In the genomic region with DNA sequence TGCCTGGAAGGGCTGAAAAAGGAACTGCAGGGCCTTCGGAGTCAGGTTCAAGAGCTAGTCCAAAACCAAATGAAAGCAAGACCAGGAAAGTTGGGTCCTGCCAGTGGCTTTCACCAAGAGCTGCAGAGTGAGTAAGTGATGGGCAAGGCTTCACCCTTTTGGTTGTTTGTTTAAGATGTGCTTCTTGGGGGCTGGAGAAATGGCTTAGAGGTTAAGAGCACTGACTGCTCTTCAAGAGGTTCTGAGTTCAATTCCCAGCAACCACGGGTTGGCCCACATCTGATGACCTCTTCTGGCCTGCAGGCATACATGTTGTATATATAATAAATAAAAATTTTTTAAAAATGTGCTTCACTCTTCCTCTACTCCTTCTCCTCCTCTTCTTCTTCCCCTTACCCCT, we compare ENCODE assay signal across 22 mouse cellular contexts. TPM values are rescaled to one million over a fixed set of nuclear protein-coding genes. Genes with fewer than 3 reads are reported as not detected.
DNase-seq lines count a peak whose midpoint lies in the region; ATAC-seq and TF ChIP-seq lines count a peak whose summit lies in the region.
"Had no signal": no experiment of that assay in that cellular context is flagged by ENCODE, and none has a peak within 500 bp of the region (broad histone marks: within the 10 kb centered on the region; RNA-seq: fewer than 3 reads in every experiment).

No protein-coding gene starts in this region.

- no peak for TF ChIP-seq EP300 in CH12.LX (IDR thresholded peaks at IDR 0.05; ENCODE audit: low read length)

- no peak for TF ChIP-seq CTCF in CH12.LX (conservative IDR thresholded peaks at IDR 0.05 in 1 of 2, IDR thresholded peaks at IDR 0.05 in 1 of 2; ENCODE audit: low read depth in 2 of 2, low read length in 2 of 2)

- TF ChIP-seq POLR2A in CH12.LX (IDR thresholded peaks at IDR 0.05; ENCODE audit: low read depth, low read length): no peak

- H3K79me2 ChIP-seq in CH12.LX (replicated peaks; ENCODE audit: control insufficient read depth, extremely low read depth, insufficient read depth, poor library complexity, severe bottlenecking): peaks cover 8% of the 10 kb centered on the region

- 0 out of 2 replicates have a peak overlapping the region, but pooled peaks have one; percentile 11 for H3K4me2 ChIP-seq in limb, embryonic 13.5 days (replicated peaks)
- H3K4me2 ChIP-seq in midbrain, embryonic 11.5 days: no peak overlapping the region
- H3K4me2 ChIP-seq in midbrain, embryonic 16.5 days (ENCODE audit: low read length): no peak overlapping the region
- H3K4me2 ChIP-seq in CH12.LX (ENCODE audit: insufficient read depth, low read depth, poor library complexity, severe bottlenecking): peak overlapping the region; percentile 88
- H3K4me2 ChIP-seq: forebrain, embryonic 15.5 days had no signal

- in situ Hi-C loops in CH12.LX (cut with MboI; ENCODE audit: low pct_ligation_motif_present, low pct_unique_long_range_greater_than_20kb, low sequenced_read_pairs): no loop called here

- DNase-seq in cerebellum, adult 11-12 months: peak; percentile 37
- DNase-seq in cerebellum, adult 8-10 months: no peak
- no peak for DNase-seq in limb, embryonic 10.5 days (ENCODE audit: low spot score)
- DNase-seq in midbrain, embryonic 11.5 days (ENCODE audit: low spot score, missing footprints): peak; percentile 41
- no peak for DNase-seq in CH12.LX (ENCODE audit: extremely low read depth)
- no peak for DNase-seq in left cerebral cortex, adult 8-10 months (ENCODE audit: low spot score in 2 of 2)
- DNase-seq: adrenal gland, adult 2 months; adrenal gland, postnatal 10 days; adrenal gland, postnatal 25 days; B cell, adult 2 months; cerebellum, adult 11 months; cerebellum, adult 2 months; cerebellum, postnatal 14 days; cerebellum, postnatal 36 days; embryo, embryonic 11 days; forebrain, postnatal 0 days had no signal

- no peak for TF ChIP-seq RAD21 in CH12.LX (IDR thresholded peaks at IDR 0.05; ENCODE audit: low read depth, low read length)

- dilution Hi-C loops in CH12.LX (cut with MboI; ENCODE audit: extremely low pct_ligation_motif_present, extremely low pct_unique_long_range_greater_than_20kb, low sequenced_read_pairs): no loop called here

- H3K4me3 ChIP-seq in limb, embryonic 13.5 days: no peak overlapping the region
- no peak overlapping the region for H3K4me3 ChIP-seq in limb, embryonic 10.5 days
- H3K4me3 ChIP-seq in midbrain, embryonic 11.5 days (ENCODE audit: low read depth, low read length): no peak overlapping the region
- H3K4me3 ChIP-seq in midbrain, embryonic 16.5 days (ENCODE audit: low read depth, low read length): no peak overlapping the region
- peak overlapping the region; percentile 57 to 73 (median 57) for H3K4me3 ChIP-seq in CH12.LX (replicated peaks in 1 of 3; ENCODE audit: low read depth in 2 of 3, low read length in 2 of 3, poor library complexity in 1 of 3)
- H3K4me3 ChIP-seq: embryonic facial prominence, embryonic 12.5 days; forebrain, embryonic 12.5 days; forebrain, embryonic 15.5 days had no signal

- peaks cover 5% of the 10 kb centered on the region for H3K36me3 ChIP-seq in limb, embryonic 13.5 days
- peaks cover 22% of the 10 kb centered on the region for H3K36me3 ChIP-seq in limb, embryonic 10.5 days
- no peaks in the 10 kb centered on the region; the same call in 1 of the 2 replicates for H3K36me3 ChIP-seq in midbrain, embryonic 11.5 days (ENCODE audit: control insufficient read depth, insufficient read depth, low read length)
- H3K36me3 ChIP-seq in midbrain, embryonic 16.5 days (ENCODE audit: control insufficient read depth, insufficient read depth, low read length): no peaks in the 10 kb centered on the region
- H3K36me3 ChIP-seq in CH12.LX (replicated peaks in 1 of 2; ENCODE audit: control insufficient read depth in 1 of 2, insufficient read depth in 1 of 2, low read length in 1 of 2): peaks cover 12 to 26% of the 10 kb centered on the region in 2 experiments
- H3K36me3 ChIP-seq: embryonic facial prominence, embryonic 12.5 days had no signal

- H3K27ac ChIP-seq in limb, embryonic 13.5 days: no peak overlapping the region
- H3K27ac ChIP-seq in limb, embryonic 10.5 days: no peak overlapping the region
- H3K27ac ChIP-seq in midbrain, embryonic 11.5 days (ENCODE audit: low read depth, low read length): no peak overlapping the region
- no peak overlapping the region for H3K27ac ChIP-seq in midbrain, embryonic 16.5 days (ENCODE audit: low read length)
- H3K27ac ChIP-seq in CH12.LX (ENCODE audit: insufficient read depth, low read depth): peak overlapping the region; percentile 56
- H3K27ac ChIP-seq: embryonic facial prominence, embryonic 12.5 days; forebrain, embryonic 12.5 days; forebrain, embryonic 15.5 days had no signal

- no peak for ATAC-seq in limb, embryonic 13.5 days (ENCODE audit: low FRiP score, low read depth)
- no peak for ATAC-seq in midbrain, embryonic 11.5 days (ENCODE audit: low FRiP score)
- ATAC-seq in midbrain, embryonic 16.5 days: no peak
- ATAC-seq: CD4-positive, CD25-positive, alpha-beta regulatory T cell, adult 4 months; forebrain, embryonic 15.5 days; forebrain, postnatal 0 days had no signal

- H3K9ac ChIP-seq in limb, embryonic 13.5 days: no peak overlapping the region
- H3K9ac ChIP-seq in midbrain, embryonic 11.5 days (ENCODE audit: low read length): no peak overlapping the region
- H3K9ac ChIP-seq in midbrain, embryonic 16.5 days (ENCODE audit: low read depth, low read length): no peak overlapping the region
- H3K9ac ChIP-seq in CH12.LX (ENCODE audit: insufficient read depth, low read depth): peak overlapping the region; percentile 65
- H3K9ac ChIP-seq: forebrain, embryonic 12.5 days; forebrain, embryonic 15.5 days; forebrain, postnatal 0 days had no signal

- peaks cover 13% of the 10 kb centered on the region for H3K4me1 ChIP-seq in limb, embryonic 13.5 days
- H3K4me1 ChIP-seq in limb, embryonic 10.5 days: peaks cover 16% of the 10 kb centered on the region
- peaks cover 8% of the 10 kb centered on the region for H3K4me1 ChIP-seq in midbrain, embryonic 11.5 days (ENCODE audit: control insufficient read depth, insufficient read depth, low read length)
- H3K4me1 ChIP-seq in midbrain, embryonic 16.5 days (ENCODE audit: control insufficient read depth, insufficient read depth, low read length): peaks cover 6% of the 10 kb centered on the region
- H3K4me1 ChIP-seq in CH12.LX (ENCODE audit: control insufficient read depth in 1 of 2, insufficient read depth in 2 of 2): peaks cover 0 to 32% of the 10 kb centered on the region in 2 experiments; a peak in 2 of 4 replicates

- 91% methylated on average over 2 of the region's 2 CpGs for WGBS in limb, embryonic 13.5 days
- 92% methylated on average over 2 of the region's 2 CpGs for WGBS in limb, embryonic 10.5 days
- 95% methylated on average over 2 of the region's 2 CpGs for WGBS in midbrain, embryonic 11.5 days
- 93% methylated on average over 2 of the region's 2 CpGs for WGBS in midbrain, embryonic 16.5 days

- no peaks in the 10 kb centered on the region for H3K27me3 ChIP-seq in limb, embryonic 13.5 days
- H3K27me3 ChIP-seq in limb, embryonic 10.5 days (ENCODE audit: low read depth, poor library complexity, severe bottlenecking): no peaks in the 10 kb centered on the region
- no peaks in the 10 kb centered on the region for H3K27me3 ChIP-seq in midbrain, embryonic 11.5 days (ENCODE audit: control insufficient read depth, insufficient read depth, low read length)
- no peaks in the 10 kb centered on the region for H3K27me3 ChIP-seq in midbrain, embryonic 16.5 days (ENCODE audit: control insufficient read depth, insufficient read depth, low read depth, low read length)
- no peaks in the 10 kb centered on the region for H3K27me3 ChIP-seq in CH12.LX (replicated peaks)
- H3K27me3 ChIP-seq: embryonic facial prominence, embryonic 12.5 days; forebrain, embryonic 12.5 days; forebrain, embryonic 15.5 days had no signal

- no peaks in the 10 kb centered on the region for H3K9me3 ChIP-seq in limb, embryonic 13.5 days
- H3K9me3 ChIP-seq in limb, embryonic 10.5 days (replicated peaks): no peaks in the 10 kb centered on the region
- H3K9me3 ChIP-seq in midbrain, embryonic 11.5 days (ENCODE audit: control insufficient read depth, low read length): no peaks in the 10 kb centered on the region
- H3K9me3 ChIP-seq in midbrain, embryonic 16.5 days (replicated peaks; ENCODE audit: control insufficient read depth, low read length, poor library complexity, severe bottlenecking): no peaks in the 10 kb centered on the region
- H3K9me3 ChIP-seq in CH12.LX (replicated peaks; ENCODE audit: low read length): no peaks in the 10 kb centered on the region
- H3K9me3 ChIP-seq: embryonic facial prominence, embryonic 12.5 days; forebrain, embryonic 12.5 days; forebrain, embryonic 15.5 days had no signal

RNA-seq across cellular contexts. Expression of gene Ccdc163, which starts 1.8 kb away (rescaled TPM):
- 23.8 and 27.5 TPM in 2 replicates for polyA plus RNA-seq in limb, embryonic 13.5 days (2015; fragmentation: Nextera tagmentation; extraction: Ambion mirVana)
- 34.0 and 36.3 TPM in 2 replicates for polyA plus RNA-seq in limb, embryonic 10.5 days (2016; fragmentation: Nextera tagmentation; extraction: Ambion mirVana)
- 34.3 and 37.7 TPM in 2 replicates for polyA plus RNA-seq in midbrain, embryonic 11.5 days (2014; fragmentation: Nextera tagmentation; extraction: Ambion mirVana)
- 10.1 and 10.7 TPM in 2 replicates for polyA plus RNA-seq in midbrain, embryonic 16.5 days (2015; fragmentation: Nextera tagmentation; extraction: Ambion mirVana)
- total RNA-seq in CH12.LX (2012; rRNA removed) (15.3 and 19.9 TPM in 2 replicates), CH12.LX (2014; rRNA removed) (18.1 and 20.2 TPM in 2 replicates)
- 27.6 and 27.9 TPM in 2 replicates for polyA plus RNA-seq in CH12.LX (2012; ENCODE audit: insufficient read length, low read depth)
- total RNA-seq in left cerebral cortex, adult 8-10 months (2022): 1 to 10 TPM; 4.3 to 8.4 (median 6.3) TPM

RNA-seq across cellular contexts. Expression of gene Mmachc, which starts 1.9 kb away (rescaled TPM):
- 25.0 and 27.1 TPM in 2 replicates for polyA plus RNA-seq in limb, embryonic 13.5 days (2015; fragmentation: Nextera tagmentation; extraction: Ambion mirVana)
- 36.6 and 38.7 TPM in 2 replicates for polyA plus RNA-seq in limb, embryonic 10.5 days (2016; fragmentation: Nextera tagmentation; extraction: Ambion mirVana)
- 23.6 and 28.0 TPM in 2 replicates for polyA plus RNA-seq in midbrain, embryonic 11.5 days (2014; fragmentation: Nextera tagmentation; extraction: Ambion mirVana)
- polyA plus RNA-seq in midbrain, embryonic 16.5 days (2015; fragmentation: Nextera tagmentation; extraction: Ambion mirVana): 20.9 and 21.6 TPM in 2 replicates
- total RNA-seq in CH12.LX (2012; rRNA removed): 10.0 and 10.5 TPM in 2 replicates
- 28.2 and 32.1 TPM in 2 replicates for total RNA-seq in CH12.LX (2014; rRNA removed)
- 15.4 and 15.5 TPM in 2 replicates for polyA plus RNA-seq in CH12.LX (2012; ENCODE audit: insufficient read length, low read depth)
- 10 to 100 TPM; 14.0 to 18.4 (median 14.8) TPM for total RNA-seq in left cerebral cortex, adult 8-10 months (2022)

RNA-seq across cellular contexts. Expression of gene Tesk2, which starts 10.6 kb away (rescaled TPM):
- polyA plus RNA-seq in limb, embryonic 13.5 days (2015; fragmentation: Nextera tagmentation; extraction: Ambion mirVana): 10.9 and 11.4 TPM in 2 replicates
- polyA plus RNA-seq in limb, embryonic 10.5 days (2016; fragmentation: Nextera tagmentation; extraction: Ambion mirVana): 8.0 and 13.6 TPM in 2 replicates
- 5.5 and 6.1 TPM in 2 replicates for polyA plus RNA-seq in midbrain, embryonic 11.5 days (2014; fragmentation: Nextera tagmentation; extraction: Ambion mirVana)
- polyA plus RNA-seq in midbrain, embryonic 16.5 days (2015; fragmentation: Nextera tagmentation; extraction: Ambion mirVana): 2.0 and 2.7 TPM in 2 replicates
- 5.6 and 7.0 TPM in 2 replicates for total RNA-seq in CH12.LX (2012; rRNA removed)
- total RNA-seq in CH12.LX (2014; rRNA removed): 5.4 and 5.8 TPM in 2 replicates
- polyA plus RNA-seq in CH12.LX (2012; ENCODE audit: insufficient read length, low read depth): 3.5 and 4.8 TPM in 2 replicates
- total RNA-seq in left cerebral cortex, adult 8-10 months (2022): 1 to 10 TPM; 5.1 to 5.8 (median 5.5) TPM

RNA-seq across cellular contexts. Expression of gene Prdx1, which starts 24.8 kb away (rescaled TPM):
- polyA plus RNA-seq in limb, embryonic 13.5 days (2015; fragmentation: Nextera tagmentation; extraction: Ambion mirVana): 1,184 and 1,195 TPM in 2 replicates
- 1,278 and 1,447 TPM in 2 replicates for polyA plus RNA-seq in limb, embryonic 10.5 days (2016; fragmentation: Nextera tagmentation; extraction: Ambion mirVana)
- 1,035 and 1,053 TPM in 2 replicates for polyA plus RNA-seq in midbrain, embryonic 11.5 days (2014; fragmentation: Nextera tagmentation; extraction: Ambion mirVana)
- 410 and 427 TPM in 2 replicates for polyA plus RNA-seq in midbrain, embryonic 16.5 days (2015; fragmentation: Nextera tagmentation; extraction: Ambion mirVana)
- total RNA-seq in CH12.LX (2012; rRNA removed): 269 and 378 TPM in 2 replicates
- total RNA-seq in CH12.LX (2014; rRNA removed): 1,274 and 1,469 TPM in 2 replicates
- 934 and 1,078 TPM in 2 replicates for polyA plus RNA-seq in CH12.LX (2012; ENCODE audit: insufficient read length, low read depth)
- total RNA-seq in left cerebral cortex, adult 8-10 months (2022): 100 to 1,000 TPM; 171 to 219 (median 193) TPM

RNA-seq across cellular contexts. Expression of gene Akr1a1, which starts 58.7 kb away (rescaled TPM):
- 774 and 800 TPM in 2 replicates for polyA plus RNA-seq in limb, embryonic 13.5 days (2015; fragmentation: Nextera tagmentation; extraction: Ambion mirVana)
- 694 and 733 TPM in 2 replicates for polyA plus RNA-seq in limb, embryonic 10.5 days (2016; fragmentation: Nextera tagmentation; extraction: Ambion mirVana)
- polyA plus RNA-seq in midbrain, embryonic 11.5 days (2014; fragmentation: Nextera tagmentation; extraction: Ambion mirVana): 544 TPM in 2 replicates
- 661 and 697 TPM in 2 replicates for polyA plus RNA-seq in midbrain, embryonic 16.5 days (2015; fragmentation: Nextera tagmentation; extraction: Ambion mirVana)
- total RNA-seq in CH12.LX (2012; rRNA removed) (347 and 373 TPM in 2 replicates), CH12.LX (2014; rRNA removed) (517 and 533 TPM in 2 replicates)
- 450 and 470 TPM in 2 replicates for polyA plus RNA-seq in CH12.LX (2012; ENCODE audit: insufficient read length, low read depth)
- 100 to 1,000 TPM; 426 to 437 (median 430) TPM for total RNA-seq in left cerebral cortex, adult 8-10 months (2022)

Comparison
In these comparisons a context has a peak if more than half of its experiments do, and no peak if none do; other contexts are left out.
1. DNase-seq: peak in cerebellum, adult 11-12 months (single experiment) and midbrain, embryonic 11.5 days (single experiment); none in cerebellum, adult 8-10 months (single experiment), limb, embryonic 10.5 days (single experiment), CH12.LX (single experiment) and left cerebral cortex, adult 8-10 months (0 of 2).
2. H3K4me2 ChIP-seq: peak in limb, embryonic 13.5 days (single experiment) and CH12.LX (single experiment); none in midbrain, embryonic 11.5 days (single experiment) and midbrain, embryonic 16.5 days (single experiment).
3. H3K4me3 ChIP-seq: peak in CH12.LX (3 of 3); none in limb, embryonic 13.5 days (single experiment), limb, embryonic 10.5 days (single experiment), midbrain, embryonic 11.5 days (single experiment) and midbrain, embryonic 16.5 days (single experiment).